Mouse (Mus musculus) bone marrow macrophage, adult 2 months (primary cell): ENCODE results near the gene Gm10382.

Source experiments
- CTCF ChIP-seq: IDR thresholded peaks from 2 replicates; pipeline ENCODE4 v1.5.1; 2012; ENCODE audit warnings: low read depth, mild to moderate bottlenecking, low read length, moderate library complexity
- POLR2A ChIP-seq: IDR thresholded peaks from 2 replicates; pipeline ENCODE4 v1.6.1; 2012; ENCODE audit warnings: mild to moderate bottlenecking, low read depth, low read length, borderline replicate concordance

DNA sequence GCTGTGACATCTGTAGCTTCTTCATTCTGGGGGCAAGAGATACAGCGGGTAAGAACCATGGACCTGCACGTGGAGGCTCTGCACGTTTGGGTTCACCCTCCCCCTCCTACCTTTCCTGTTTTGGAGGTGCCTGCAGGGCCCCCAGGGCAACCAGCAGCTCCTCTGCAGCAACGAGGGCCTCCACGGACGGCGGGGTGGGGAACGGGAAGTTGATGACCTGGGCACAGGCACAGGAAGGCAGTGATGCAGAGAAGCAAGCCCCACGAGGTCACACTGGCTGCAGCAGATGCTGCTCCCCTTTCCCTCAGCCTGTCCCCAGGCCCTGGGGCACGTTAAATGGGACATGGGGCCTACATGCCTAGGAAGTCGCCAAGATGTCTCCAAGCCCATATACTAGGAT is 30.0 kb downstream of the Gm10382 start:
- TF ChIP-seq POLR2A (no peak), CTCF (no peak)
